Mouse (Mus musculus): ENCODE data around the gene Msx1. TPM values are rescaled to one million over a fixed set of nuclear protein-coding genes. Genes with fewer than 3 reads are reported as not detected.

The Msx1 gene
- total RNA-seq, 2 experiments from 2014 or later, result 3.5 to 4.4 TPM

DNA sequence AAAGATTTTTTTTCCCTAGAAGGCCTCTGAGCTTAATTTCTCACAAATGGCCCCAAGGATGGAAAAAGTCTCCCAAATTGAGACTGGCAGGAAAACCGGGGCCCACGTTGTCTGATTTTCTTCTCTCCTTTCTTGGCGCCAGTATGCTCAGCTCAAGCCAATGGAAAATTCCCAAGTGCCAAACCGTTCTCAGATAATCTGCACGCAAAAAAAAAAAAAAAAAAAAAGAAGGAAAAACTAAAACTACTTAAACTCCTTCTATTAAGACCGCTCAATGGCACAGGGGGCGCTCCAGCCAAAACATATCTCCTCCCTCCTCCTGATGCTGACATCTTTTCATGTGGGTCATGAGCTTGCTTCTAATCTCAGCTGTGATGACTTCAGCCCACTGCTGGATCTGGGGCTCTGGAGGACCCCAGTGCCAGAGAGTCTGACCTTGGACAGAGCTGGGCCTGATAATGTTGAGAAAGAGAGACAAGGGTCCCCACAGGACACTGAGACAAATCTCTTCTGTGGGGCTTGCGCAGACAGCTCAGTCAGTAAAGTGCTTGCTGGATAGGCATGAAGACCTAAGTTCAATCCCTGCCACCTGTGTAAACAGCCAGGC, 19.8 kb downstream of the Msx1 start:
- intact Hi-C loops (cut with DNase I), result no loop called here
- no peak for DNase-seq

- intact Hi-C loops (cut with DNase I), result no loop called here
Observed at GRCm38 (mm10) chr5:37797251-37797650, 27.1 kb downstream of the Msx1 start.

GRCm38 (mm10) chr5:37796751-37797150, 27.6 kb downstream of the Msx1 start:
- intact Hi-C loops (cut with DNase I), result no loop called here
- DNase-seq, result no peak

More at GRCm38 (mm10) chr5:37797251-37797650, 27.1 kb downstream of the Msx1 start:
- DNase-seq, result no peak

DNA sequence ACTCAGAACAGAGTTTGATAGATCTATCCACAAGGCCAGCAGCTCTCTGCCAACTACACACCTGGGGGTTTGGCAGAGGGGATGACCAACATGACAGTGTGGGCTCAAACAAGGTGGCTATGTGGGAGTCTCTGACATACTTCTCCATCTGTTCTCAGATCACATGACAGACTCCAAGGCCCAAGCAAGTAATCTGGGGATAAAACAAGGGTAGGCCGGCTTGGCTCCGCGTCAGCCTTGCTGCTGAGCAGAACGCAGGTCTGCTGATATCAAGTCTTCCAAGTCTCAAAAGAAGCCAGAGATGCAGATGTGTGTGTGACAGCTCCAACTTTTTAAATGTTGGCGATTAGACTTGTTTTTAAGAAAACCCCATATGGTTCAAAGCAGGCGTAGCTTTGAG, 28.7 kb downstream of the Msx1 start:
- DNase-seq, result no peak

DNA sequence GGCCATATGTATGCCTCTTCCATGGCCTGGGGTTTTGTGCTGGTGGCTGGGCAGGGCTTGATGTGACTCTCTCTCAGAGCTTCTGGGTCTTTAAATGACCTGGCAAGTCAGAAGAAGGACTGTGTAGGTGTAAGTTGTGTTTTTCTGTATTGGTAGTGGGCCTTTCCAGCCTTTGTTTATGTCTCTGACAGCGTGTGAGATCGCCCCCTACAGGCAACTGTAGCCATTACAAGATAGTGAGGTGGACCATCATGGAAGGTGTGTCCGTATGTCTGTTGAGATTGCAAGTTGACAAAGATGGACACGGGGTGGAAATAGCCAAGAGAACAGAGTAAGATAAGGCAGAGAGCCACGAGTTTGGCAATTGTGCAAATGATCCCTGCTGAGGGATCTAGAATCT, 32.2 kb downstream of the Msx1 start:
- intact Hi-C loops (cut with DNase I), result no loop called here
- DNase-seq, result no peak

More for the DNA sequence above, 28.7 kb downstream of the Msx1 start:
- intact Hi-C loops (cut with DNase I), result no loop called here

DNA sequence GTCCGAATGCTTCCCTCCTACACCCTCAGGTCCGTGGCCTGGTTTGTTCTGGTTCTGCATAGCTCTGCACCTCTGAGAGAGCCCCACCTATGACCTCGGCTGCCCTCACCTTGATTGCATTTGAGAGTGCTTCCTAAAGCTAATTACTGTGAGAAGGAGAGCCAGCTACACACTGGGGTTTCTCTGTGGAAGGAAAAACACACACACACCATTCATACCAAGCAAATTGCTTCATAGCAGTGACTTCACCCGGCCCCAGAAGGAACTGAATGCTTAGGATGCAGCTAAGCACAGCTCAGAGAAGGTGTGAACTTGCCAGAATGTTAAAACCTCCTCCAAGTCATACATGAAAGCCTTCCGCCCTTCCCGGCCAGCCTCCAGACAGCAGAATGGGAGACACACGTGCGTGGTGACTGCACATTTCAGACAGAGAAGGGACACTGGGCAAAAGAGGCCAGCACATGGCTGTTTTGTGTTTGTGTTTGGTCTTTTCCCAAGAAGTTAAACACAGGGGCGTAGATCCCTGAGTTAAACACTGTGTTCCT, 39.5 kb downstream of the Msx1 start:
- intact Hi-C loops (cut with DNase I), result no loop called here
- no peak for DNase-seq

DNA sequence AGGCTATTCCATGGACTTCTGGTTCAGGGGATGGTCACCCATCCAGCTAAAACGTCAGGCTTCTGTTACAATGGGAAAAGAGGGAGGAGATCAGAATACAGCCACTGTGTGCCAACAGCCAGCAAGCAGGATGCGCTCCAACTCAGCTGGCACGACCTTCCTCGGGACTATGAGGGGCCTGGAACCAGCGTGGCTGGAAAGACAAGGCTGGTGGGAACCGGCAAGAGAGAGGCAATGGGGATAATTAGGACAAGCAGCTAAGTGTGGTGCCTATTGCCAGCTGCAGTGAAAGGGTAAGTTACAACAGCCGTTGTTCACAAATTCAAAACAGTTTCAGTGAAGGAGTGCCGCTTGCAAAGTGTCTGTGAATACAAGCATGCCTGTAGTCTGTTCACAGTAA, 41.1 kb downstream of the Msx1 start:
- intact Hi-C loops (cut with DNase I), result no loop called here
- DNase-seq, result peak; percentile 20

DNA sequence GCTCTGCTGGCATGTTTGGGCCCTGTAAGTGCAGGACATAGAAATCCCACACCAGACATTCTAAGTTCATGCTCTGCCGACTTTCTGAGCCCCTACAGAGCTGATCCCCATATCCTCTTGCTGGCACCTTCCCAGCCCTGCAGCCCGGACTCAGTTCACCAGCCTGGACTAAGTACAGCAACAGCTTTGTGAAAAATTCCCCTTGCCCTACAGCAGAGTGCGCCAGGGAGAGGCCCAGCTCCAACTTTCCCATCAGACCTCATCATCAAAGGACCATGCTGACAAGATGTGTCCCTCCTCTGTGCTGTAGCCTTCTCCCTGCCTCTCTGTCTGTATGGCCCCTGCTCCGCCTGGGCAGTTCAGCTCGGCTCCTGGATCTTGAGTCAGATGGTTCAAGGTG, 48.7 kb downstream of the Msx1 start:
- intact Hi-C loops (cut with DNase I), result no loop called here
- no peak for DNase-seq

DNA sequence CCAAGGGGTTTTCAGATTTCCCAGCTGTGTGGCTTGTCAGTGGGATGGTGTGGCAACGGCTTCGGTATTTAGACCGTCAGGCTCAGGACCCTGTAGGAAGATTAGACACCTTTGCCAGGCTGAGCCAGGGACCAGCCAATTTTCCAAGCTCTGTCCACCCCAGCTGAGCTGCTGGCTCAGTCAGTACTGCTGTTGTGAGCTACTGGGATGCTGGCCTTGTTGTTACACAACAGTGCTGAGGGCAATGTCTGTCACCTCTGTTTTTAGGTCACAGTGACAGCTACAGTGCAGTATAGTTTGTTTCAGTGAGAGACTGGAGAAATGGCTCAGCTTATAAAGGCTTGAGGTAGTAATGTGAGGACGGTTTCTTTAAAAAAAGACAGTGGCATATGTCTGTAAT, 50.4 kb downstream of the Msx1 start:
- no peak for DNase-seq
- intact Hi-C loops (cut with DNase I), result no loop called here

DNA sequence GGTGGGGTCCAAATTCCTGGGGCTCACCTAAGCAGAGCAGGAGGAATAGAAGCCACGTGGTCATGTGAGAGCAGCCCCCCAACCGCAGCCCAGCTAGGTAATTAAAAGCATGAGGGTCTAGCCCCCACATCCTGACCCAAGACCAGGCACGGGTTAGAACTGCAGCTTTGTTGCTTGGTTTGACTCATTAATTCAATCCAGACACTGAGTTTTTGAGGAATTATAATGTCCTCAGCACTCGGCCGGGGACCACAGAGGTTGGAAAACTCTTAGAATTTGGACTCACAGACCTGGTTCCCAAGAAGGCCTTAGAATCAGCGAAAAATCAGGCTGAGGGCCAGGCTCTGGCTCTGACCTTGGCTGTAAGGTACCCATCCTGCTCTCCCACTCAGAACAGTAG, 53.5 kb downstream of the Msx1 start:
- intact Hi-C loops (cut with DNase I), result no loop called here
- no peak for DNase-seq

Other genes with a start within 250 kb of the Msx1 start
- gene Stk32b, start 107.4 kb downstream of the Msx1 start, total RNA-seq (2021), result 10 to 100 TPM; 44.8 to 46.7 TPM
- not detected for gene Cytl1, start 89.1 kb downstream of the Msx1 start, total RNA-seq (2021)
- 10 to 100 TPM; 28.9 to 29.1 TPM for gene Stx18, start 214.2 kb upstream of the Msx1 start, total RNA-seq (2021)